Mouse (Mus musculus) kidney, postnatal 0 days (tissue): ENCODE results near the gene Qrsl1. TPM values are rescaled to one million over a fixed set of nuclear protein-coding genes. Genes with fewer than 3 reads are reported as not detected.
A peak's percentile ranks its signal among the peaks of the same experiment; 100 is the strongest.

Experiments
- ATAC-seq: fragments of 200-750 bp; cut with Nextera tagmentation; replicated peaks from 2 replicates; pipeline ENCODE4 v1.8.0; 2017; ENCODE audit warnings: low read depth, moderate number of reproducible peaks, moderate TSS enrichment, moderate library complexity; ENCODE audit not compliant: low FRiP score
- DNase-seq: peaks from one replicate; pipeline ENCODE4 v3.0.0-alpha.2; 2016; ENCODE audit warnings: low spot score
- H3K27ac ChIP-seq: fragments of 300-500 bp; sonication (generic); 2 replicates; pipeline ENCODE4 v1.5.1; 2014; ENCODE audit warnings: mild to moderate bottlenecking
- H3K27me3 ChIP-seq: fragments of 300-500 bp; sonication (generic); 2 replicates; pipeline ENCODE4 v1.6.1; 2014; ENCODE audit warnings: low read length, mixed read lengths; ENCODE audit not compliant: insufficient read depth
- H3K36me3 ChIP-seq: fragments of 300-500 bp; sonication (generic); 2 replicates; pipeline ENCODE4 v1.6.1; 2014; ENCODE audit warnings: low read length, mixed read lengths; ENCODE audit not compliant: insufficient read depth
- H3K4me1 ChIP-seq: fragments of 300-500 bp; sonication (generic); replicated peaks from 2 replicates; pipeline ENCODE4 v1.6.1; 2014; ENCODE audit warnings: antibody characterized with exemption, low read length, mixed read lengths; ENCODE audit not compliant: insufficient read depth
- H3K4me2 ChIP-seq: fragments of 300-500 bp; sonication (generic); 2 replicates; pipeline ENCODE4 v1.6.1; 2014; ENCODE audit warnings: mild to moderate bottlenecking, low read length, moderate library complexity, mixed read lengths
- H3K4me3 ChIP-seq: fragments of 300-500 bp; sonication (generic); replicated peaks from 2 replicates; pipeline ENCODE4 v1.5.1; 2014; ENCODE audit warnings: low read depth, low read length
- H3K9ac ChIP-seq: fragments of 300-500 bp; sonication (generic); 2 replicates; pipeline ENCODE4 v1.6.1; 2014; ENCODE audit warnings: low read depth, low read length
- H3K9me3 ChIP-seq: fragments of 300-500 bp; sonication (generic); replicated peaks from 2 replicates; pipeline ENCODE4 v1.6.1; 2016; ENCODE audit warnings: low read length, inconsistent platforms, mixed read lengths
- CTCF ChIP-seq: IDR thresholded peaks from 2 replicates; pipeline ENCODE4 v1.5.1; 2016; ENCODE audit warnings: antibody characterized with exemption, low read depth, mild to moderate bottlenecking, moderate library complexity
- WGBS: fragments of 180-500 bp; shearing (Covaris S2); extraction: QIAGEN DNeasy Blood & Tissue Kit; methylation state at CpG from one replicate; pipeline ENCODE4 v1.1.7; 2014; 5-methylcytosine and 5-hydroxymethylcytosine counted together
- polyA plus RNA-seq: library from polyadenylated mRNA; unstranded; fragments of >200 nt; fragmentation: Nextera tagmentation; extraction: Ambion mirVana; gene quantifications from 2 replicates; pipeline ENCODE4 v1.2.1, GENCODE M21; 2015

Gene Qrsl1
- polyA plus RNA-seq, 1 experiment from 2014 or later: 27.4 TPM

GRCm38 (mm10) chr10:43892971-43893370, 8.6 kb downstream of the Qrsl1 start:
- no peak for ATAC-seq

GRCm38 (mm10) chr10:43888976-43889375, 12.6 kb downstream of the Qrsl1 start:
- DNase-seq: no peak
- no peak for ATAC-seq
- Histone ChIP-seq H3K36me3 (peaks cover 14% of the 10 kb centered on the region; the same call in 1 of the 2 replicates), H3K4me3 (no peak overlapping the region), H3K4me2 (no peak overlapping the region), H3K9ac (no peak overlapping the region), H3K9me3 (no peaks in the 10 kb centered on the region), H3K4me1 (no peaks in the 10 kb centered on the region), H3K27me3 (no peaks in the 10 kb centered on the region), H3K27ac (no peak overlapping the region)
- WGBS: 93% methylated on average over 16 of the region's 16 CpGs
- TF ChIP-seq CTCF: no peak

More at GRCm38 (mm10) chr10:43892971-43893370, 8.6 kb downstream of the Qrsl1 start:
- Histone ChIP-seq H3K4me2 (no peak overlapping the region), H3K4me3 (no peak overlapping the region), H3K36me3 (0 out of 2 replicates have a peak, but pooled peaks cover 10% of the 10 kb centered on the region), H3K9ac (no peak overlapping the region), H3K4me1 (no peaks in the 10 kb centered on the region), H3K9me3 (no peaks in the 10 kb centered on the region), H3K27me3 (no peaks in the 10 kb centered on the region), H3K27ac (no peak overlapping the region)
- no peak for DNase-seq
- 99% methylated on average over 4 of the region's 4 CpGs for WGBS
- no peak for TF ChIP-seq CTCF

GRCm38 (mm10) chr10:43887676-43888075, 13.9 kb downstream of the Qrsl1 start:
- WGBS: 89% methylated on average over 9 of the region's 9 CpGs
- Histone ChIP-seq H3K27me3 (no peaks in the 10 kb centered on the region), H3K27ac (no peak overlapping the region), H3K9me3 (no peaks in the 10 kb centered on the region), H3K4me2 (no peak overlapping the region), H3K9ac (no peak overlapping the region), H3K4me3 (no peak overlapping the region), H3K36me3 (peaks cover 9% of the 10 kb centered on the region; the same call in 1 of the 2 replicates), H3K4me1 (no peaks in the 10 kb centered on the region)
- TF ChIP-seq CTCF: no peak
- no peak for ATAC-seq
- no peak for DNase-seq

GRCm38 (mm10) chr10:43871458-43871857, 30.1 kb downstream of the Qrsl1 start:
- H3K27ac ChIP-seq: no peak overlapping the region
- no peaks in the 10 kb centered on the region for H3K4me1 ChIP-seq
- no peak overlapping the region for H3K4me3 ChIP-seq
- no peaks in the 10 kb centered on the region for H3K36me3 ChIP-seq
- H3K27me3 ChIP-seq: no peaks in the 10 kb centered on the region
- ATAC-seq (no peak), DNase-seq (no peak)
- 94% methylated on average over 1 of the region's 1 CpGs for WGBS
- H3K9me3 ChIP-seq: no peaks in the 10 kb centered on the region; the same call in 1 of the 2 replicates
- TF ChIP-seq CTCF: no peak
- no peak overlapping the region for H3K9ac ChIP-seq
- no peak overlapping the region for H3K4me2 ChIP-seq

GRCm38 (mm10) chr10:43870752-43871151, 30.8 kb downstream of the Qrsl1 start:
- ATAC-seq (no peak), DNase-seq (peak; percentile 27)
- Histone ChIP-seq H3K4me1 (no peaks in the 10 kb centered on the region), H3K27me3 (no peaks in the 10 kb centered on the region), H3K27ac (no peak overlapping the region), H3K9ac (no peak overlapping the region), H3K4me3 (no peak overlapping the region), H3K4me2 (no peak overlapping the region), H3K36me3 (no peaks in the 10 kb centered on the region), H3K9me3 (no peaks in the 10 kb centered on the region; the same call in 1 of the 2 replicates)
- TF ChIP-seq CTCF: peak; percentile 76
- WGBS: 68% methylated on average over 10 of the region's 10 CpGs

GRCm38 (mm10) chr10:43856351-43856750, 45.2 kb downstream of the Qrsl1 start:
- 80% methylated on average over 3 of the region's 3 CpGs for WGBS
- no peak overlapping the region for H3K27ac ChIP-seq
- ATAC-seq: no peak
- no peak overlapping the region for H3K4me2 ChIP-seq
- no peaks in the 10 kb centered on the region for H3K27me3 ChIP-seq
- no peaks in the 10 kb centered on the region for H3K4me1 ChIP-seq
- no peak overlapping the region for H3K4me3 ChIP-seq
- no peaks in the 10 kb centered on the region for H3K36me3 ChIP-seq
- no peak overlapping the region for H3K9ac ChIP-seq
- no peaks in the 10 kb centered on the region for H3K9me3 ChIP-seq
- no peak for TF ChIP-seq CTCF
- DNase-seq: no peak

GRCm38 (mm10) chr10:43855916-43856315, 45.6 kb downstream of the Qrsl1 start:
- WGBS: 93% methylated on average over 9 of the region's 9 CpGs
- no peaks in the 10 kb centered on the region for H3K4me1 ChIP-seq
- H3K36me3 ChIP-seq: no peaks in the 10 kb centered on the region
- H3K9me3 ChIP-seq: no peaks in the 10 kb centered on the region
- ATAC-seq (no peak), DNase-seq (no peak)
- TF ChIP-seq CTCF: no peak
- H3K9ac ChIP-seq: no peak overlapping the region
- H3K4me3 ChIP-seq: no peak overlapping the region
- H3K27ac ChIP-seq: no peak overlapping the region
- no peak overlapping the region for H3K4me2 ChIP-seq
- H3K27me3 ChIP-seq: no peaks in the 10 kb centered on the region
